Mouse (Mus musculus): ENCODE results near the gene Scgb1b19. TPM values are rescaled to one million over a fixed set of nuclear protein-coding genes. Genes with fewer than 3 reads are reported as not detected.

Gene Scgb1b19
- polyA plus RNA-seq (2021; fragmentation: Nextera tagmentation): not detected in 2 replicates
- long read RNA-seq, experiment 1: 0 reads
- long read RNA-seq, experiment 2: 0 reads

GRCm38 (mm10) chr7:33286991-33287390, at the start of gene Scgb1b19:
Gene Scgb1b19 (plus strand): TSS chr7:33287291.

GRCm38 (mm10) chr7:33280238-33280637, 6.9 kb upstream of the Scgb1b19 start, which contains the start of gene Scgb2b19:
Gene Scgb2b19 (minus strand): TSS chr7:33280338.

Other genes starting within 250 kb of the Scgb1b19 start
- gene Scgb2b17, start 230.7 kb upstream of the Scgb1b19 start, polyA plus RNA-seq (2021; fragmentation: Nextera tagmentation): not detected in 2 replicates
- not detected in 2 replicates for gene Scgb1b17, start 223.8 kb upstream of the Scgb1b19 start, polyA plus RNA-seq (2021; fragmentation: Nextera tagmentation)
- gene Scgb2b18, start 113.4 kb upstream of the Scgb1b19 start, polyA plus RNA-seq (2021; fragmentation: Nextera tagmentation): not detected in 2 replicates
- gene Scgb1b18, start 101.7 kb upstream of the Scgb1b19 start, polyA plus RNA-seq (2021; fragmentation: Nextera tagmentation): not detected in 2 replicates
- gene Scgb2b19, start 7.0 kb upstream of the Scgb1b19 start, polyA plus RNA-seq (2021; fragmentation: Nextera tagmentation): not detected in 2 replicates
- not detected in 2 replicates for gene Scgb2b20, start 79.0 kb downstream of the Scgb1b19 start, polyA plus RNA-seq (2021; fragmentation: Nextera tagmentation)
- not detected in 2 replicates for gene Scgb1b20, start 85.9 kb downstream of the Scgb1b19 start, polyA plus RNA-seq (2021; fragmentation: Nextera tagmentation)
- gene Scgb2b21, start 233.2 kb downstream of the Scgb1b19 start, polyA plus RNA-seq (2021; fragmentation: Nextera tagmentation): not detected in 2 replicates

All from left cerebral cortex, adult 6 months (tissue).